Mouse (Mus musculus) ES-Bruce4 (cell line): ENCODE results near the gene F8.

Source experiments
- CTCF ChIP-seq: IDR thresholded peaks from one replicate; pipeline ENCODE4 v1.8.1; 2011; ENCODE audit warnings: low read depth, low read length
- EP300 ChIP-seq: IDR thresholded peaks from 2 replicates; pipeline ENCODE4 v1.6.1; 2011; ENCODE audit warnings: low read depth, low read length; ENCODE audit not compliant: insufficient read depth
- POLR2A ChIP-seq: IDR thresholded peaks from one replicate; pipeline ENCODE4 v1.8.1; 2011; ENCODE audit warnings: low read length; ENCODE audit not compliant: insufficient read depth

DNA sequence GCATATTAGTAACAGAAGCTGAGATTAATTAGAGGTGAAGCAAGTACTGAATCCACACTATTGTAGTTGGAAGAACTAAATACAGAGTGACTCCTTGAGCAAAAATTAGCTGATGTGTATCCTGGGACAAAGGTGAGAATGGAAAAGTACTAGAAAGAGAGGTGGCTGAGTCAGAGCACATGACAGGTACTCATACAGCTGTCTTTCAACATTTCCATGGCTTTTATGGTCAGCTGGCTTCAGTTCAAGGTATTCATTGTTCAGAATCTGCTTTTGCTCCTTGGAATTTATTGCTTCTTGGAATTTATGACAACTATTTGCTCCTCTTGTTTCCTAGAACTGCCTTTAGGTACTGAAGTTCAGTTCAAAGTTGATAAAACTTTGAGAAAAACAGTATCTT, 245.5 kb downstream of the F8 start:
- no peak for TF ChIP-seq CTCF
- TF ChIP-seq POLR2A, result no peak
- TF ChIP-seq EP300, result no peak
